Mouse (Mus musculus) midbrain, embryonic 14.5 days (tissue): Measurements from ENCODE around the gene Prkg1. TPM values are rescaled to one million over a fixed set of nuclear protein-coding genes. Genes with fewer than 3 reads are reported as not detected.

ENCODE experiments used
- ATAC-seq: fragments of 200-750 bp; cut with Nextera tagmentation; 2 replicates; pipeline ENCODE4 v1.8.0; 2017; ENCODE audit warnings: moderate number of reproducible peaks, moderate library complexity; ENCODE audit not compliant: low FRiP score, low TSS enrichment
- DNase-seq: peaks from one replicate; pipeline ENCODE4 v3.0.0-alpha.2; 2015
- H3K27ac ChIP-seq: fragments of 300-500 bp; sonication (generic); replicated peaks from 2 replicates; pipeline ENCODE4 v1.5.1; 2014; ENCODE audit warnings: mild to moderate bottlenecking, low read depth, low read length, moderate library complexity
- H3K27me3 ChIP-seq: fragments of 300-500 bp; sonication (generic); 2 replicates; pipeline ENCODE4 v1.6.1; 2014; ENCODE audit warnings: low read length, control low read depth, mixed read lengths; ENCODE audit not compliant: control insufficient read depth, insufficient read depth
- H3K36me3 ChIP-seq: fragments of 300-500 bp; sonication (generic); 2 replicates; pipeline ENCODE4 v1.6.1; 2014; ENCODE audit warnings: low read length, control low read depth; ENCODE audit not compliant: control insufficient read depth, insufficient read depth
- H3K4me1 ChIP-seq: fragments of 300-500 bp; sonication (generic); 2 replicates; pipeline ENCODE4 v1.6.1; 2014; ENCODE audit warnings: mild to moderate bottlenecking, antibody characterized with exemption, low read length, control low read depth; ENCODE audit not compliant: control insufficient read depth, insufficient read depth
- H3K4me2 ChIP-seq: fragments of 300-500 bp; sonication (generic); 2 replicates; pipeline ENCODE4 v1.6.1; 2014; ENCODE audit warnings: mild to moderate bottlenecking, low read length, moderate library complexity
- H3K4me3 ChIP-seq: fragments of 300-500 bp; sonication (generic); replicated peaks from 2 replicates; pipeline ENCODE4 v1.5.1; 2014; ENCODE audit warnings: low read depth, low read length
- H3K9ac ChIP-seq: fragments of 300-500 bp; sonication (generic); replicated peaks from 2 replicates; pipeline ENCODE4 v1.6.1; 2014; ENCODE audit warnings: mild to moderate bottlenecking, low read length, moderate library complexity
- H3K9me3 ChIP-seq: fragments of 300-500 bp; sonication (generic); 2 replicates; pipeline ENCODE4 v1.6.1; 2016; ENCODE audit warnings: low read length, control low read depth, mixed read lengths; ENCODE audit not compliant: control insufficient read depth
- WGBS: fragments of 180-500 bp; shearing (Covaris S2); extraction: QIAGEN DNeasy Blood & Tissue Kit; methylation state at CpG from one replicate; pipeline ENCODE4 v1.1.7; 2014; 5-methylcytosine and 5-hydroxymethylcytosine counted together
- polyA plus RNA-seq: library from polyadenylated mRNA; unstranded; fragments of >200 nt; fragmentation: Nextera tagmentation; extraction: Ambion mirVana; gene quantifications from 2 replicates; pipeline ENCODE4 v1.2.1, GENCODE M21; 2014

Prkg1 gene
- polyA plus RNA-seq, 1 experiment from 2014 or later, result 3.9 TPM

DNA sequence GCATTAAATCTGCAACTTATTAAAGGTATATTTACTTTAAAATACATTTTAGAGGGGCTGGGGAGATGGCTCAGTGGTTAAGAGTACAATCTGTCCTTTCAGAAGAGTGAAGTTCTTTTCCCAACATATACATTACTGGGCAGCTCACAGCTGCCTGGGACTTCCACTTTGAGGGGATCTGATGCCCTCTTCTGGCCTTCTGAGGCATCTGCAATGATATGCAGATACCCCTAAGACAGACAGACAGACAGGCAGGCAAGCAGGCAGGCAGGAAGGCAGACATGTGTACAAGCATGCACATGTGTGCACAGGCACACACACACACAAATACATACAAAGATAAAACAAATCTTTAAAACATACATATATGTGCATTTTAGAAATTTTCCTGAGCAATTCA is 60.8 kb downstream of the Prkg1 start:
- Histone ChIP-seq H3K36me3 (no peaks in the 10 kb centered on the region), H3K27ac (no peak overlapping the region), H3K4me2 (no peak overlapping the region), H3K9me3 (no peaks in the 10 kb centered on the region), H3K27me3 (no peaks in the 10 kb centered on the region), H3K4me3 (no peak overlapping the region), H3K4me1 (no peaks in the 10 kb centered on the region), H3K9ac (no peak overlapping the region)
- no peak for ATAC-seq
- DNase-seq, result no peak

DNA sequence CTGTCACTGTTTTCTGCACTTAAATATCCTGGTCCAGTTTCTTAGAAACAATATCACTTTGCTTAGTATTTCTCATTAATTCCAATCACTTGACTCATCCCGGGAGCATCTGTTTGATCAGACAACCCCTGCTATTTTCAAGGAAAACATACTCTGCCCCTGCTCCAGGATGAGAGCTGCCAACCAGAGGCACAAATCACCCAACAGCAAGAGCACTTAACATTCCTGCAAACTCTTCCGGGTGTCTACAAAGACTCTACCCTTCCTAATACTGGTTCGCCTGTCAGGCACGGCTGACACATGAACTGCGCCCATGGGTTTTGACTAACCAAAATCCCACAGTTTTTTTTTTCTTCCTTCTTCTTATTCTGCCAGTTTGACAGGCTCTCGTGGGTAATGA is 65.9 kb downstream of the Prkg1 start:
- Histone ChIP-seq H3K4me1 (no peaks in the 10 kb centered on the region), H3K9me3 (no peaks in the 10 kb centered on the region), H3K4me2 (no peak overlapping the region), H3K27me3 (no peaks in the 10 kb centered on the region), H3K36me3 (no peaks in the 10 kb centered on the region), H3K4me3 (no peak overlapping the region), H3K27ac (no peak overlapping the region), H3K9ac (no peak overlapping the region)
- 82% methylated on average over 6 of the region's 6 CpGs for WGBS
- DNase-seq (no peak), ATAC-seq (no peak)

DNA sequence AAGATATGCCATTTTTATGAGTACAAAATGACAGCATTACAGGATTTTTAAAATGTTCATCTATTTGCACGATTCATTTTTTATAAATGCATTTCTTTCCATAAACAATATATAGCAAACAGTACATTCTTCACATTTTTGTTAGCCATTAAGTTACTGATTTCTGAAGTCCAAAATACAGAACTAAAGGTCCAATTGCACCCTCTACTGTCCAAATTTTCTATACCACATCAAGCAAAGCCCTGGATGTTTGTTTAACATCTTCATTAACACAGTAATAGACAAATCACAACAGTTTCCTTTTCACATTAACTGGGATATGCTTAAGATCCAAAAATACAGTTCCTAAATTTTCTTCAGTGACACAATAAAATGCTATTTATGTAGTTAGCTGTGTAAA is 84.0 kb downstream of the Prkg1 start:
- H3K4me1 ChIP-seq, result no peaks in the 10 kb centered on the region
- H3K4me3 ChIP-seq, result no peak overlapping the region
- no peak overlapping the region for H3K27ac ChIP-seq
- WGBS, result 55% methylated on average over 1 of the region's 1 CpGs
- no peaks in the 10 kb centered on the region for H3K36me3 ChIP-seq
- H3K9me3 ChIP-seq, result no peaks in the 10 kb centered on the region
- DNase-seq, result peak; percentile 87
- H3K4me2 ChIP-seq, result no peak overlapping the region
- no peak overlapping the region for H3K9ac ChIP-seq
- H3K27me3 ChIP-seq, result no peaks in the 10 kb centered on the region
- ATAC-seq, result no peak

DNA sequence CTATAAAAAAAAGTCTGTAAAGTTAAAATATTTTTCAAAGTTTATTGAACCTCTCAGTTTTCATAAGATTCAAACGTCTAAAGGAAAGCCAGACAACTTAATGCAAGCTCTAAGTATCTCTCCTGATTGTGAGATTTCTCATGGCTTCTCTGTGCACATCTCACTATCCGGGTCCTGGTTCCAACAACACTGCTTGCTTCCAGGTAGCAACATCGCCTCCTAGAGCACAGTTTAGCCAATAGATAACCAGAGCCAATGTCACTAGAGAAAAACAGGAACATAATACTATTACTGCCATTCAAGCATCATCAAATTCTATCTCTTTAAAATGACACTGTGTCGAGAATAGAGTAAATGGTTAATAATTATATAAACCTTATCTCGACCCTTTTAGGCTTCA is 86.5 kb downstream of the Prkg1 start:
- peak; percentile 61 for DNase-seq
- no peaks in the 10 kb centered on the region for H3K4me1 ChIP-seq
- no peaks in the 10 kb centered on the region for H3K27me3 ChIP-seq
- no peak; the same call in 1 of the 2 replicates for ATAC-seq
- 46% methylated on average over 5 of the region's 5 CpGs for WGBS
- no peaks in the 10 kb centered on the region for H3K9me3 ChIP-seq
- no peak overlapping the region for H3K27ac ChIP-seq
- H3K4me2 ChIP-seq, result no peak overlapping the region
- H3K4me3 ChIP-seq, result no peak overlapping the region
- no peak overlapping the region for H3K9ac ChIP-seq
- H3K36me3 ChIP-seq, result no peaks in the 10 kb centered on the region

DNA sequence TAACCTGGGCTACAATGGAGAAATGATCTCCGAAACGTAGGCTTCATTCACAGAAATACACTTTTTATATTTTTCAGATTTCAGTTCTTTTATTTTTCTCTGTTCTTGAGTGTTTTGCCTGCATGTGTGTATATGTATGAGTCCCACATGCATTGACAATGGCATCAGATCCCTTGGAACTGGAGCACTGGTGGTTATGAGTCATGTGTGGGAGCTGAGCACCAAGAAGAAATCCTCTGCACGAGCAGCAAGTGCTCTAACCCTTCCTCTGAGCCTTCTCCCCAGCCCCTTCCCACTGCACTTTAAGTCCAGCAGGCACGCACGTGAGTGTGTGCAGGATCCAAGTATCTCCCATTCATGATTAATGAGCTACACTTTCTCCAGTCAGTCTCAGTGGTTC is 93.1 kb downstream of the Prkg1 start:
- H3K4me2 ChIP-seq, result no peak overlapping the region
- no peak overlapping the region for H3K4me3 ChIP-seq
- no peak overlapping the region for H3K27ac ChIP-seq
- H3K36me3 ChIP-seq, result no peaks in the 10 kb centered on the region
- H3K27me3 ChIP-seq, result no peaks in the 10 kb centered on the region
- no peaks in the 10 kb centered on the region for H3K9me3 ChIP-seq
- H3K4me1 ChIP-seq, result no peaks in the 10 kb centered on the region
- no peak for ATAC-seq
- WGBS, result 76% methylated on average over 5 of the region's 5 CpGs
- no peak for DNase-seq
- no peak overlapping the region for H3K9ac ChIP-seq

DNA sequence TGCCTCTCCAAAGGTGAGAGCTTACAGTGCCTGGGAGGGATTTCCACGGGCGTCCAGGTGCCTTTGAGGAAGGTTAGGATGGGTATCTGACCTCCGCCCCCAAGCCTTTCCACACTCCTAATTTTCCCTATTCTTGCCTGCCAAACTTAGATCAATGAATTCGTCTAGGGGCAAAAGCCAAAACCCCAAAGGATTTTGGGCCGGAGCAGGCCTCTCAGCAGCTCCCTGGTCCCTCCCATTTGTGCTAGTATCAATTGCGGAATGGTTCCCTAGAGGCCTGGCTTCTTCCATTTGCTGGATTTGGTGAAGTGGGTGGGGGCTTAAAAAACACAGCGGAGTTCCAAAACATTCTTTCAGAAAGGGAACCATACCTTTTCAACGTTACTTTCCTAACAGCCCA is 99.8 kb downstream of the Prkg1 start:
- H3K27ac ChIP-seq, result peak overlapping the region; percentile 74
- peak overlapping the region; percentile 47 for H3K4me3 ChIP-seq
- ATAC-seq (no peak; the same call in 1 of the 2 replicates), DNase-seq (no peak)
- 4% methylated on average over 8 of the region's 8 CpGs for WGBS
- H3K9me3 ChIP-seq, result no peaks in the 10 kb centered on the region
- peaks cover 7% of the 10 kb centered on the region; the same call in 1 of the 2 replicates for H3K4me1 ChIP-seq
- no peaks in the 10 kb centered on the region for H3K36me3 ChIP-seq
- peak overlapping the region; percentile 66 for H3K9ac ChIP-seq
- peaks cover 5% of the 10 kb centered on the region; the same call in 1 of the 2 replicates for H3K27me3 ChIP-seq
- peak overlapping the region; percentile 97 for H3K4me2 ChIP-seq

DNA sequence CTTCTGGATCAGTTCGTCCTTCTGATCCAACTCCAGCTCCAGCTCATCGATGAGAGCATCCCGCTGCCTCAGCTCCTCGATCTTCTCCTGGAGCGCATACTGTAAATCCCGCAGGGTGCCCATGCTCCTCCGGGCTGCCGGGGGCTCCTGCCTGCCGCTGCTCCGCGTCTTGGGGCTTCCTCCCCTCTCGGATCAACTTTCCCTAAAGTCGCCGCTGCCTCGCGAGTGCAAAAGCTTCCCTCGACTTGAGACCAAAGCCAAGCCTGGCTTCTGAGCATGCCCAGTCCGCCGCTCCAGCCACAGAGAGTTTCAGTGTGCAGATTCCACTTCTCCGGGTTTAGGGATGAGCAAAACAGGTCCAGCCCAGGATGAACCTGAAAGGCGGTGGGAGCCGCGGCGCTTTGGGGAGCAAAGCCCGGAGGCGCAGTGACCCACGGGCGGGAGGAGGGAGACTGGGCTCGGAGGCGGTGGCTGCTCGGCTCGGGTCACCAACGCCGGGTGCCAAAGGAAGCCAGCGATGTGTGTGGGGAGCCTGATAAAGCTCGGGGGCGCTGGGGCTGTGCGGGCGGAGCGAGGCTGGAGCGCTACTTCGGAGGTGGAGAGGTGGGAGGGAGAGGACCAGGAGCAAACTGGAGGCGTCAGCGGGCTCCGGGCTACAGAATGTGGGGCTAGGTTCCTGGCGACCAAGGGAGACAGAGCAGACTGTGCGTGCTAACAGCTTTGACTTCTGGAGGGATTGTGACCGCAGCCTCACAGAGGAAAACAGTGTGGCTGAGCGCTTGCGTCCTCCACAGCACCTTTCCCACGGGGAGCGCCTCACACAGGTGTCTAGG is 100.5 kb downstream of the Prkg1 start:
- H3K36me3 ChIP-seq, result no peaks in the 10 kb centered on the region
- H3K9ac ChIP-seq, result peak overlapping the region; percentile 66
- H3K27ac ChIP-seq, result peak overlapping the region; percentile 74
- H3K27me3 ChIP-seq, result peaks cover 5% of the 10 kb centered on the region; the same call in 1 of the 2 replicates
- WGBS, result under 1% methylated on average over 52 of the region's 52 CpGs
- H3K4me1 ChIP-seq, result peaks cover 8% of the 10 kb centered on the region
- DNase-seq (peak; percentile 84), ATAC-seq (peak; percentile 82)
- peak overlapping the region; percentile 47 for H3K4me3 ChIP-seq
- no peaks in the 10 kb centered on the region for H3K9me3 ChIP-seq
- H3K4me2 ChIP-seq, result peak overlapping the region; percentile 97

DNA sequence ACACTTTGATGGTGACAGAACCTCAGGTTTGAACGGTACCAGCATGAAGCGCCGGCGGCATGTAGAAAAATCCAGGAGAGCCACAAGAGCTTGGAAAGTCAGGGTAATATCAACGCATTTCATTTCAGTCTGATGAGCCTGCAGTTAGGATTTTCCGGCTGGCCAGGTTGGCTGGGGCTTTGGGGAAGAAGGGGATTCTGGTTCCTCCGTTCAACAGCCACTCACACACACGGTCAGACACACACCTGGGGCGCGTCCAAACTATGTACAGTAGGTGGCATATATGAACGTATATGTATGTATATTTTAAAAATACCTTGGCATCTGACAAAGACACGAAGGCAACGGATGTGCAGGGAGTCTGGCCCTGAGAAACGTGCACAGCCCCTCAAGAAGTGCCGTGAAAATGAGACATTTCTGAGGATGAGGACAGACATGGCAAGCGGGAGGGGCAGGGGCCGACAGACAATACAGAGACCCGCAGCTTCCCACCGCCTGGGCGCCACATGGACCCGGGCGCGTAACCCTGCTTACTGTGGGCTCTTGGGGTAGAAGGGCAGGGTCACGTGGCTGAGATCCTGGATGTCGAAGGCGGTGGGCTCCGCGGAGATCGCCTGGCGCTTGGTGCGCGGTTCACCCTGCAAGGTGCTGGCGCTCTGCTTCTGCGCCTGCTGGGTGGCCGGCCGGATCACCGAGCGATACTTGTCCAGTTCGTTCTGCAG is 101.2 kb downstream of the Prkg1 start:
- Histone ChIP-seq H3K27me3 (peaks cover 5% of the 10 kb centered on the region; the same call in 1 of the 2 replicates), H3K36me3 (no peaks in the 10 kb centered on the region), H3K9ac (peak overlapping the region; percentile 66), H3K27ac (peak overlapping the region; percentile 74), H3K9me3 (no peaks in the 10 kb centered on the region), H3K4me2 (peak overlapping the region; percentile 97), H3K4me1 (peaks cover 16% of the 10 kb centered on the region), H3K4me3 (peak overlapping the region; percentile 47)
- DNase-seq (peak; percentile 73), ATAC-seq (peak; percentile 85)
- WGBS, result 4% methylated on average over 39 of the region's 39 CpGs
